Mouse (Mus musculus): ENCODE measurements around the gene Grn. TPM values are rescaled to one million over a fixed set of nuclear protein-coding genes. Genes with fewer than 3 reads are reported as not detected.
"Not testable (repeated sequence)": the region's sequence is repeated elsewhere in the genome, so short reads cannot be mapped to it uniquely, and the experiment has no call there.

The Grn gene
- polyA plus RNA-seq (2016; fragmentation: Nextera tagmentation; extraction: Ambion mirVana): 116 and 126 TPM in 2 replicates

DNA sequence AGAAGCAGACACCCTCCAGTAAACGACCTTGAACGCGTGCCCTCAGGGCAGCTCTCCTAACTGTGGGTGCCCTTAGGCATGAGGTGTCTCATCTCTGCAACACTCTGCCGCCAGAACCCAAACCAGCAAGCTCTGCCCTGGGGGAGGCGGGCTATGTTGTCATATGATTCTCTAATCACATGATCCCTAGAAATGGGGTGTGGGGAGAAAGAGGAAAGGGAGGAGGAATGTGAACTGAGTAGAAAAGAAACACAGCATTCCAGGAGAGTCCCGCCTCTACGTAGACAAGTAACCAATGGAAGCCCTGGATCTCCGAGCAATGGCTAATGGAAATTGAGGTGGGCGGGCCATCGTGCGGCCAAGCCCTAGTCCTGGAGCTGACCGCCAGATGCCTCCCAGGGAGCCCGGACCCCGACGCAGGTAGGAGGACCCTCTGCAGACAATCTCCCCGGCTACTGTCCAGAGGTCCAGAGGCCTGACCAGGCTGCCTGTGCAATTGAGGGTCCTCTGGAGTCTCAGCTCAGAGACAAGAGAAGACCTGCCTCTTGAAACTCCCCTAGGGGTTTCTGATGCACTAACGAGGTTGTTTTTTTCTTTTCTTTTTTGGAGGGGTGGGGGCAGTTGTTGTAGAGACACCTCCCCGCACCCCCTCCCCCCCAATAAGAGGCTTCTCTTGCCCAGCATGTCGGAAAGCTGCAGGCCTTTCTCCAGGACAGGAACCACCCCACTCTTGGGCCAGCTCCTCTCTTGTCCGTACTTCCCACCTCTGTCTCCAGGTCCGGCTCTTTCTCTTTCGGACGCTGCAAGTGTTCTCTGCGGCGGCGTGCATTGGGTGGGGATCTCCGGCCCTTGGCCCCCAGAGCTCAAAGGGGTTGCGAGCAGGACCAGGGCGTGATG, at the start of gene Grn:
Gene Grn, plus strand, starts transcription at position 195 of the 897 bp plus-strand sequence.
- H3K9ac ChIP-seq: peak within 1 kb of the TSS; percentile 71
- WGBS: under 1% methylated on average over 29 of the region's 29 CpGs
- peak within 1 kb of the TSS; percentile 56 for H3K4me3 ChIP-seq
- H3K27ac ChIP-seq: peak within 1 kb of the TSS; percentile 65
- H3K36me3 ChIP-seq: peaks cover 17% of the 10 kb centered on the region
- no peaks in the 10 kb centered on the region for H3K9me3 ChIP-seq
- H3K4me1 ChIP-seq: peaks cover 26% of the 10 kb centered on the region
- H3K27me3 ChIP-seq: no peaks in the 10 kb centered on the region
- peak; percentile 87 for ATAC-seq (ENCODE audit: insufficient number of reproducible peaks, insufficient read depth, low FRiP score, low TSS enrichment)
- H3K4me2 ChIP-seq (replicated peaks): peak within 1 kb of the TSS; percentile 85

DNA sequence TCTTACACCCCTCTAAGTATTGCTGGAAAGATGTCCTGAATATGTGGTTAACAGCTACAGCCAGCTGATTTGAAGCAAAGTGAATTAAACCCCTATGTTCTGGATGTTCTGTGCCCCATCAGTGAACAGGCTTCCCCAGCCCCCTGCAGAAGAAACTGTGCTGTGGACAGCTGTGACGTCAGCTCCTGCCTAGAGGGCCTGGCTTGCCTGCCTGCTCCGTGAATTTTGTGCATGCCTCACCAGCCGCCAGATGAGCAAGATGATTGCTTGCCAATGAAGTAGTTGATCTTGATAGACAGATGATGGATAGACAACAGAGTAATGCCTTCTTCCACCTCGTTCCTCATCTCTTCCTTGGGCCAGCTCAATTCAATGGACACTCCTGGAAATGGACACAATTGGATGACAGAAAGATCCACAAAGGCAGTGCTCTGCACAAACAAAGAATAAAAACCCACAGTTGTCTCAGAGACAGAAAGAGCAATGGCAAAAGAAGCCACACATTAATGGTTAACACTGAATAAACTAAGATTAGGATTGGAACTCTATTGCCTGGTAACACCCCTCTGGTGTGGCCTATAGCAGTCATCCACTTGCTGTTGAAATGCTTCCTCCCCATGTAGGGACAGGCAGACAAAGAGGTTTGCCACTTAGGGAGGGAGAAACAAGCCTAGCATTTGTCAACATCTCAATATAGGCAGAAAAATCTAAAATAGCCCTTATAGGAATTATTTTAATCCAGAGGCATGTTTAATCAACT, 48.6 kb upstream of the Grn start:
- Histone ChIP-seq H3K9me3 (no peaks in the 10 kb centered on the region), H3K4me3 (no peak overlapping the region), H3K4me2 (replicated peaks) (no peak overlapping the region), H3K9ac (no peak overlapping the region), H3K4me1 (0 out of 2 replicates have a peak, but pooled peaks cover 1% of the 10 kb centered on the region), H3K27me3 (no peaks in the 10 kb centered on the region), H3K27ac (no peak overlapping the region), H3K36me3 (no peaks in the 10 kb centered on the region)
- ATAC-seq (ENCODE audit: insufficient number of reproducible peaks, insufficient read depth, low FRiP score, low TSS enrichment): no peak
- 47% methylated on average over 4 of the region's 4 CpGs for WGBS

DNA sequence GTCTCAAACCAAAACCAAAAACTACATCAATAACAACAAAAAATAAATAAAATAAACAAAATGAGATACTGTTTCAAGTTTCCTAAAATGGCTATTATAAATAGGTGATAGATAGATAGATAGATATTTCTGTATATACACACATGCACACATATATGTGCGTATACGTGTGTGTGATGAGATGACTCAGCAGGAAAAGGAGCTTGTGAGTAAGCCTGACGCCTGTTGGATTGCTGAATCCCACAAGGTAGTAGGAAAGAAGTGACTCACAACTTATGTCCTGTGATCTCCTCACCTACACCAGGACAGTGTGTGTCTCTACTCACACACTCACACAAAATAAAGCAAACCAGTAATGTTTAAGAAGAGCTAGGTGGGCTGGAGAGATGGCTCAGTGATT, 47.3 kb upstream of the Grn start:
- H3K9ac ChIP-seq: no peak overlapping the region
- 78% methylated on average over 3 of the region's 3 CpGs for WGBS
- H3K27me3 ChIP-seq: no peaks in the 10 kb centered on the region
- H3K36me3 ChIP-seq: no peaks in the 10 kb centered on the region
- H3K9me3 ChIP-seq: no peaks in the 10 kb centered on the region
- no peak overlapping the region for H3K4me2 ChIP-seq (replicated peaks)
- no peak overlapping the region for H3K27ac ChIP-seq
- H3K4me3 ChIP-seq: no peak overlapping the region
- no peaks in the 10 kb centered on the region for H3K4me1 ChIP-seq
- no peak for ATAC-seq (ENCODE audit: insufficient number of reproducible peaks, insufficient read depth, low FRiP score, low TSS enrichment)

DNA sequence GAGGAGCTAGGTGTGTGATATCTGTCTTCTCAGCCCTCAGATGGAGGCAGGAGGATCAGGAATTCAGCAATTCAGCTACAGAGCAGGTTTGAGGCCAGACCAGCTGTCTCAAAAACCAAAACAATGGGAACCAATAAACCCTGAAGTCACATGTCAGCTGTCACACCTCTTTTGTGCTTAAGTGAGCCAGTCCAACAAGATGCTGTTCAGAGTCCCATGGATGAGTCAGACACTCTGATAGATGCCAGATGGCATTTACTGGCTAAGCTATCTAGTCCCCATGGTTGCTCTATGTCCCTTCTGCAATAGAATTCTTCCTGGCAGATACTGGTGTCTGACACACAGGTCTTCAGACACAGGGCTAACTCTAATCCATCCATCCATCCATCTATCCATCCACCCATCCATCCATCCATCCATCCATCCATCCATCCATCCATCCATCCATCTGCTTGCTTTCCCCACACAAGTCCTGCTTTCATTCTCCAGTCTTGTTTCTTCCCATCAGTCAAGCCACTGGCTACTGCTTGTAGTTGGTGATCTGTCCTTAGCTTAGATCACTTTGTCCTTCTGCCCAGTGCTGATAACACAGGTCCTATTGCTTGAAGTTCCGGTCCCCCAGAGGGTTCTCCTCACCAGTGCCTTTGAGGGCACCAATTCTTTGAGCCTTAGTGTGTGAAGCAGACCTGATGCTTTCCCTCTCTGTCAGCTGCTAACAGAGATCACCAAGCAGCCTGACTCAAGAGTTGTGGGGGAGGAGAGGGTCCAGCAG, 46.6 kb upstream of the Grn start:
- WGBS: 87% methylated on average over 1 of the region's 1 CpGs
- Histone ChIP-seq H3K4me3 (no peak overlapping the region), H3K4me1 (no peaks in the 10 kb centered on the region), H3K36me3 (no peaks in the 10 kb centered on the region), H3K4me2 (replicated peaks) (no peak overlapping the region), H3K27me3 (no peaks in the 10 kb centered on the region), H3K27ac (no peak overlapping the region), H3K9me3 (no peaks in the 10 kb centered on the region), H3K9ac (no peak overlapping the region)
- no peak for ATAC-seq (ENCODE audit: insufficient number of reproducible peaks, insufficient read depth, low FRiP score, low TSS enrichment)

DNA sequence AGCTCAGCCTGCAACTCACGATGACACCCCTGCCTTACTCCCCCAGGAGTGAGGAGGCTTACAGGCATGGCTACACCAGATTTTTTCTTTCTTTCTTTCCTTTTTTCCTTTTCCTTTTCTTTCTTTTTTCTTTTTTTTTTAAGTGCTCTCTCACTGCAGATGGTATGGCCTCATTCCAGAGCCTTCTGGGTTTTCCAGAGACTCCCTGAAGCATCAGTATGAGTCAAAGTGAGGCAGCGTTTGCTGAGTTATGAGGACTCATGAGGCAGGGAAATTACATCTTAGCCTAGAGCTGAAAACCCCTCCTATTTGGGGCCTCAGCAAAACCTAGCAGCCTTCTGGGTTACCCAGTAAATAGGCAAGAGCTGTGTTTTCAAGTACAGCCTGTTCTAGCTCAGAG, 45.7 kb upstream of the Grn start:
- 71% methylated on average over 2 of the region's 2 CpGs for WGBS
- H3K9ac ChIP-seq: no peak overlapping the region
- no peak for ATAC-seq (ENCODE audit: insufficient number of reproducible peaks, insufficient read depth, low FRiP score, low TSS enrichment)
- H3K9me3 ChIP-seq: no peaks in the 10 kb centered on the region
- H3K36me3 ChIP-seq: no peaks in the 10 kb centered on the region
- H3K4me3 ChIP-seq: no peak overlapping the region
- H3K27ac ChIP-seq: no peak overlapping the region
- H3K4me1 ChIP-seq: no peaks in the 10 kb centered on the region
- no peaks in the 10 kb centered on the region for H3K27me3 ChIP-seq
- no peak overlapping the region for H3K4me2 ChIP-seq (replicated peaks)

DNA sequence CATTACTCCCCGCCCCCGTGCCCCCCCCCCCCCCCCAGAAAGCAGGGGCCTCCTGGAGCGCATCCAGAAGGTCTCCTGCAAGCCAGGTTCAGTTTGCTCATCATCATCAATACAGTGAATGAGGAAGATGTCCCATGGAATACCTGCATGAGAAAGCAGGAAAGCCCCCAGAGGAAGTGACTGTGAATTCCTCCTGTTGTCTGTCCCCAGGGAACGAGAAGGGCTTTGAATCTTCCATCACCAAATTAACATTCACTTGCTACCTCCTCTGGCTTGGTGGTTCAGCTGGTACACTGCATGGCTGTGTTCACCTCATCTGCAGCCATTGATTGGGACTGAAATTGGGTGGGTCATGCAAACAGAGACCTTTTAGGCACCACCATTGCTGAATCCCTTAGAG, 45.0 kb upstream of the Grn start:
- H3K4me2 ChIP-seq (replicated peaks): no peak overlapping the region
- 51% methylated on average over 4 of the region's 4 CpGs for WGBS
- H3K9me3 ChIP-seq: no peaks in the 10 kb centered on the region
- H3K4me3 ChIP-seq: no peak overlapping the region
- H3K4me1 ChIP-seq: no peaks in the 10 kb centered on the region
- no peak for ATAC-seq (ENCODE audit: insufficient number of reproducible peaks, insufficient read depth, low FRiP score, low TSS enrichment)
- H3K27ac ChIP-seq: no peak overlapping the region
- H3K9ac ChIP-seq: no peak overlapping the region
- no peaks in the 10 kb centered on the region for H3K36me3 ChIP-seq
- H3K27me3 ChIP-seq: no peaks in the 10 kb centered on the region

DNA sequence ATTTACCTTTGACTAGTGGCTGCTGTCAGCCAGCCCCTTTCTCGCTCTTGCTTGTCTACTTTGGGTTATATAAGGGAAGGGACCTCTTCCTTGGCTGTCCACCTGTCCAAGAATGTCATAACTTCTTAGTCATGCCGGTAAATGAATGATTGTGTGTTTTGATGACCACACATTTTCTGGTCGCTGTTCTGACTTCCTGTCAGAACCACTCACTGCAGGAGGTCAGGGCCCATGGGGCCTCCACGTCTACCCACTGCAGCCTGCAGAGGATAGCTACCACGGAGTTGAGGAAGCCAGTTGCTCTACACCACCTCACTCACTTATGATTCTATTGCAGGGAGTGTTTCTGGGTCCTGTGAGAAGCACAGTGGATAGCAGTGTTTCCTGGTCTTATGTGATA, 44.0 kb upstream of the Grn start:
- ATAC-seq (ENCODE audit: insufficient number of reproducible peaks, insufficient read depth, low FRiP score, low TSS enrichment): no peak
- Histone ChIP-seq H3K27me3 (no peaks in the 10 kb centered on the region), H3K4me2 (replicated peaks) (no peak overlapping the region)

DNA sequence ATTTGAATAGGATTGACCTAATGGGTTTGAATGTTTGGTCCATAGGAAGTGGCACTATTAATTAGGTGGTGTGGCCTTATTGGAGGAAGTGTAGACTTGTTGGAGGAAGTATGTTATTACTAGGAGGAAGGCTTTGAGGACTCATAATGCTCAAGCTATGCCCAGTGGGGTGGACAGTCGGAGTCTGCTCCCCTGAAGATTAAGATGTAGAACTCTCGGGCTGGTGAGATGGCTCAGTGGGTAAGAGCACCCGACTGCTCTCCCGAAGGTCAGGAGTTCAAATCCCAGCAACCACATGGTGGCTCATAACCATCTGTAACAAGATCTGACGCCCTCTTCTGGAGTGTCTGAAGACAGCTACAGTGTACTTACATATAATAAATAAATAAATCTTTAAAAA, 40.7 kb upstream of the Grn start:
- not testable (repeated sequence) for ATAC-seq (ENCODE audit: insufficient number of reproducible peaks, insufficient read depth, low FRiP score, low TSS enrichment); H3K4me3 ChIP-seq; H3K27ac ChIP-seq; H3K9me3 ChIP-seq; H3K27me3 ChIP-seq; H3K4me2 ChIP-seq (replicated peaks); H3K36me3 ChIP-seq; H3K9ac ChIP-seq
- WGBS: 84% methylated on average over 4 of the region's 5 CpGs
- peaks cover 18% of the 10 kb centered on the region for H3K4me1 ChIP-seq

More for the DNA sequence above, 44.0 kb upstream of the Grn start:
- 60% methylated on average over 5 of the region's 5 CpGs for WGBS
- Histone ChIP-seq H3K27ac (no peak overlapping the region), H3K4me3 (no peak overlapping the region), H3K9ac (no peak overlapping the region), H3K4me1 (no peaks in the 10 kb centered on the region), H3K9me3 (no peaks in the 10 kb centered on the region), H3K36me3 (no peaks in the 10 kb centered on the region)

DNA sequence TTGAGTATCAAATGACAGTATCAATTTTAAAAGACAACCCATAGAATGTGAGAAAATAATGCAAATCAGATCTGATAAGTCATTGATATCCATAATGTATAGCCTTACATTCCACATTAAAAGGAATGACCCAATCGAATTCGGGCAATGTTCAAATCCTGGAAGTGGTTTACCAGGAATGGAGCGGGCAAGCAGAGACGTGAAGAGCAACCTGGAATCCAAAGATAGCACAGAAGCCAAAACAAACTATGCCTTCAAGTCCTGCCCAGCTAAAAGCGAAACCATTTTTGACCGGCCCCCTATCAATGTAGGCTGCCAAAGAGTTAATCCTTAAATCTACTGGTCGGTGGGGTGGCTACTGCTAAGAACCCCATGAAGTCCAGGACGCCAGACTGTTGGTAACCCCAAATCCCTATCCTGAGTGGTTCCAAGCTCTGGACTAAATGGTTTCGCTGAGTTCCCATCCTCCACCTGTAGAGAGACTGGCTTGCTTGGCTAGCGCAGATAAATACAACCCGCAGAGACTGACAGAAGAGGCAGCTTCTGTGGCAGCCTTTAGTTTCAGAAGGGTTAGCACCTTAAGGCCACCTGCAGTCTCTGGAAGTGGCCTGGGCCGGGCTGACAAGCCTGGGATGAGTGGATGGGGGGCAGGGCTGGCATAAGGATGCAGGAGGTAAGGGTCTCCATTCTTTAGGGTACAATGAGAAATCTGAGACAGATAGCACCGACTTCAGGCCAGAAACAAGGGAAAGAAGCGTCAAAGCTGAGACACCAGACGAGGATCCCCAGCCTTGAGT, 37.5 kb upstream of the Grn start:
- 0 out of 2 replicates have a peak, but pooled peaks have one; percentile 18 for ATAC-seq (ENCODE audit: insufficient number of reproducible peaks, insufficient read depth, low FRiP score, low TSS enrichment)
- 23% methylated on average over 13 of the region's 15 CpGs for WGBS
- Histone ChIP-seq H3K27ac (peak overlapping the region; percentile 57; the same call in 1 of the 2 replicates), H3K4me3 (peak overlapping the region; percentile 43), H3K4me1 (peaks cover 24% of the 10 kb centered on the region), H3K4me2 (replicated peaks) (peak overlapping the region; percentile 87), H3K27me3 (peaks cover 28% of the 10 kb centered on the region), H3K36me3 (no peaks in the 10 kb centered on the region), H3K9me3 (no peaks in the 10 kb centered on the region), H3K9ac (peak overlapping the region; percentile 20; the same call in 1 of the 2 replicates)

DNA sequence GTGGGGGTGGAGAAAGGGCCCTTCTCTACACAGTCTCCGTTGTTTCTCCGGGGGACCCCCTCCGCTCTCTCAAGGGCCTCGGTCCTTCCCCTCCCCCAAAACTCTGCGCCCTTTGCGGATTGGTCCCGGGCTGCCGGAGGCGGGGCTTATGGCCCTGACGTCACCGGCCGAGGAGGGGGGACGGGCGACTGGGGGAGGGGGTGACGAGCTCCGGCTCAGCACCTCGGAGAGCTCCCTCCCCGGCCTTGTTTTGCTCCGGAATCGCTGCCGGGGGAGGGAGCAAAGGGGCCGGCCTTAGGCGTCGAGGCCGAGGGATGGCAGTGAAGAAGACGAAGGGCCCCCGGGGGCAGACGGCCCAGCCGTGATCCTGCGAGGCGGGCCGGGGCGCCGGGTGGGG, 36.9 kb upstream of the Grn start, which contains the start of gene Rundc3a:
Gene Rundc3a, plus strand, starts transcription at position 166 of the 397 bp plus-strand sequence.
- H3K36me3 ChIP-seq: no peaks in the 10 kb centered on the region
- peak within 1 kb of the TSS; percentile 43 for H3K4me3 ChIP-seq
- H3K9ac ChIP-seq: peak within 1 kb of the TSS; percentile 34
- WGBS: under 1% methylated on average over 34 of the region's 34 CpGs
- H3K9me3 ChIP-seq: no peaks in the 10 kb centered on the region
- H3K27ac ChIP-seq: peak within 1 kb of the TSS; percentile 57
- peak within 1 kb of the TSS; percentile 87 for H3K4me2 ChIP-seq (replicated peaks)
- H3K4me1 ChIP-seq: peaks cover 24% of the 10 kb centered on the region
- peaks cover 34% of the 10 kb centered on the region for H3K27me3 ChIP-seq
- peak; percentile 79 for ATAC-seq (ENCODE audit: insufficient number of reproducible peaks, insufficient read depth, low FRiP score, low TSS enrichment)

Measured in embryonic facial prominence, embryonic 12.5 days (tissue).